Mouse (Mus musculus): ENCODE measurements at regions not wholly inside any gene's neighbourhood (a gene's known extent, or its start where the extent isn't known, plus 50 kb on each side); places are given as distances from the start of the nearest gene placed in this dataset.

DNA sequence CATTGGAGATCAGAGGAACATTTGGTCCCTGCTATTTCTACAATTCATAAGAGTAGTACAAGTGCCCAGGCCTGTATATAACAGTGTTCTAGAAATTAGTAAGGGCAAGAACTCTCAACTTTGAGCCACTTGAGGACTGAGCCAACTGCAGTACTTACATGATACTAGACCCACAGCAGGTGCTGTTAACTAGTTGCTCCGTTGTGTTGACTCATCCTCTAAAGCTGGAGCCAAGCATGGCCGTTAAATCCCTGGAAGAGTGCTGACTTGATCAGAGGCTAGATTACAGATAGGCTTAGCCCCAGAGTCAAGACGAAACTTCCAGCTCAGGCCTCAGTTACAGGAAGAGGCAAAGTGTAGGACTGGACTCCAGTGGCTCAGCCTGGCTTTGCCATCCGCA, 107.0 kb upstream of the Ncam1 start:
- TF ChIP-seq CTCF (IDR thresholded peaks at IDR 0.05; ENCODE audit: control insufficient read depth, insufficient read depth, insufficient read length) (no peak), MYOG (IDR thresholded peaks at IDR 0.05; ENCODE audit: control insufficient read depth, extremely low read depth, insufficient read length) (no peak), MAX (IDR thresholded peaks at IDR 0.05) (no peak)

All from C2C12 (cell line).